Mouse (Mus musculus) CD4-positive, CD25-positive, alpha-beta regulatory T cell, adult 4 months (primary cell): ENCODE measurements around the gene Hoxa6. TPM values are rescaled to one million over a fixed set of nuclear protein-coding genes. Genes with fewer than 3 reads are reported as not detected.
A peak's percentile ranks its signal among the peaks of the same experiment; 100 is the strongest.

Experiments used
- ATAC-seq: one replicate; pipeline ENCODE4 v1.8.0; 2017
- polyA plus RNA-seq, 2 experiments: library from polyadenylated mRNA; unstranded; fragments of 100-300 nt; shearing (Covaris generic); gene quantifications; one replicate each; pipeline ENCODE4 v1.2.1; 2017

Hoxa6 gene
- polyA plus RNA-seq, 2 experiments from 2014 or later: not detected

GRCm38 (mm10) chr6:52240389-52241000 lies 32.0 kb upstream of the Hoxa6 start, which contains the start of gene Hoxa10:
Gene Hoxa10 (minus strand): TSS chr6:52240854.
- ATAC-seq: peak; percentile 78

- no peak for ATAC-seq
These were observed 31.3 kb upstream of the Hoxa6 start for GRCm38 (mm10) chr6:52239625-52240388.

- ATAC-seq: no peak
These were observed 30.5 kb upstream of the Hoxa6 start for GRCm38 (mm10) chr6:52238976-52239375.

- no peak for ATAC-seq
These were observed 29.6 kb upstream of the Hoxa6 start for GRCm38 (mm10) chr6:52238155-52238545.

- no peak for ATAC-seq
These were observed 29.0 kb upstream of the Hoxa6 start for GRCm38 (mm10) chr6:52237346-52238154.

GRCm38 (mm10) chr6:52236806-52237205 lies 28.3 kb upstream of the Hoxa6 start:
- ATAC-seq: no peak

- no peak for ATAC-seq
These were observed 27.3 kb upstream of the Hoxa6 start for GRCm38 (mm10) chr6:52235866-52236265.

GRCm38 (mm10) chr6:52235267-52235666 lies 26.7 kb upstream of the Hoxa6 start:
- ATAC-seq: no peak

GRCm38 (mm10) chr6:52234428-52235140 lies 26.1 kb upstream of the Hoxa6 start:
- ATAC-seq: no peak

GRCm38 (mm10) chr6:52233546-52234427 lies 25.3 kb upstream of the Hoxa6 start:
- ATAC-seq: peak; percentile 33

GRCm38 (mm10) chr6:52232984-52233545 lies 24.5 kb upstream of the Hoxa6 start:
- ATAC-seq: no peak

GRCm38 (mm10) chr6:52232568-52232965 lies 24.0 kb upstream of the Hoxa6 start:
- ATAC-seq: no peak

GRCm38 (mm10) chr6:52231885-52232567 lies 23.5 kb upstream of the Hoxa6 start:
- no peak for ATAC-seq

GRCm38 (mm10) chr6:52230516-52231165 lies 22.1 kb upstream of the Hoxa6 start, which contains the start of gene Hoxa9:
Gene Hoxa9 (minus strand): TSS chr6:52231089.
- no peak for ATAC-seq

- ATAC-seq: peak; percentile 31
These were observed 21.3 kb upstream of the Hoxa6 start for GRCm38 (mm10) chr6:52229558-52230416.

GRCm38 (mm10) chr6:52228475-52229465 lies 20.2 kb upstream of the Hoxa6 start:
- no peak for ATAC-seq

GRCm38 (mm10) chr6:52227470-52228222 lies 19.1 kb upstream of the Hoxa6 start:
- ATAC-seq: no peak
